Mouse (Mus musculus) right cerebral cortex, postnatal 14 days (tissue): ENCODE data around the gene Gm11361.

Experiments
- DNase-seq: peaks from one replicate; pipeline ENCODE4 v3.0.0; 2022

Gene Gm11361

GRCm38 (mm10) chr13:28257228-28257627 is at the start of gene Gm11361:
Gene Gm11361 (plus strand): TSS chr13:28257528.
- no peak for DNase-seq

- no peak for DNase-seq
These were observed 7.1 kb downstream of the Gm11361 start for GRCm38 (mm10) chr13:28264399-28264798.

GRCm38 (mm10) chr13:28287368-28287767 is 30.0 kb downstream of the Gm11361 start:
- no peak for DNase-seq

GRCm38 (mm10) chr13:28294272-28294671 is 36.9 kb downstream of the Gm11361 start:
- DNase-seq, result no peak

- no peak for DNase-seq
These were observed 37.5 kb downstream of the Gm11361 start for GRCm38 (mm10) chr13:28294757-28295361.

- DNase-seq, result no peak
These were observed 38.2 kb downstream of the Gm11361 start for GRCm38 (mm10) chr13:28295492-28295891.

- DNase-seq, result no peak
These were observed 39.8 kb downstream of the Gm11361 start for GRCm38 (mm10) chr13:28297098-28297497.

- DNase-seq, result no peak
These were observed 40.2 kb downstream of the Gm11361 start for GRCm38 (mm10) chr13:28297577-28297976.
